Mouse (Mus musculus): Measurements from ENCODE around the gene Bcl9. TPM values are rescaled to one million over a fixed set of nuclear protein-coding genes. Genes with fewer than 3 reads are reported as not detected.
A peak's percentile ranks its signal among the peaks of the same experiment; 100 is the strongest.

The Bcl9 gene
- total and polyA plus RNA-seq, 3 experiments = 14.3 to 22.4 (median 15.3) TPM

DNA sequence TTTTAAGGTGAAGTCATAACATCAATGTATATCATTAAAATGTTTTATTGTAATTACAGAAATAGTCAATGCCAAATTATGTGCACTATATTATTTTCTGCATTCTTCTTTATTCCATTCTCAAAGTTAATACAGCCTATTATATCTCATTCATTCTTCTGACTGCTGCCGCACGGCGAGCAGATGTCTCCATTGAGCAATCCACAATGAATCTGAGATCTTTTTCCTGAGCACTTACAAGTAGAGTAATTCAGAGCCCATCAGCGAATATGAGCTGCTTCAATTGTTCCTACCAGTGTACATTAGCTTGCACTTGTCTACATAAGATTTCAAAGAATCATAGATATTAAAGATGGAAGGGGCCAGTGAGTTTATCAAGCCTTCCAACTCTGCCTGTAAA, 12.8 kb downstream of the Bcl9 start:
- H3K4me1 ChIP-seq (ENCODE audit: control insufficient read depth, insufficient read depth, low read length) = peaks cover 2% of the 10 kb centered on the region
- no peak overlapping the region for H3K9ac ChIP-seq (ENCODE audit: low read depth, low read length)
- no peak overlapping the region for H3K27ac ChIP-seq
- H3K4me3 ChIP-seq = no peak overlapping the region
- DNase-seq = no peak
- no peaks in the 10 kb centered on the region for H3K79me2 ChIP-seq (replicated peaks; ENCODE audit: control insufficient read depth, insufficient read depth, low read length)
- intact Hi-C loops (cut with DNase I) = no loop called here
- peaks cover 9% of the 10 kb centered on the region for H3K36me3 ChIP-seq (ENCODE audit: control insufficient read depth, insufficient read depth, low read length)
- no peaks in the 10 kb centered on the region for H3K27me3 ChIP-seq (ENCODE audit: control insufficient read depth, insufficient read depth, low read length)
- no peak for TF ChIP-seq POLR2A (IDR thresholded peaks at IDR 0.05; ENCODE audit: insufficient read depth, low read depth, low read length)
- TF ChIP-seq EP300 (IDR thresholded peaks at IDR 0.05; ENCODE audit: insufficient read depth, low read depth, low read length) = no peak
- no peak for TF ChIP-seq CTCF (IDR thresholded peaks at IDR 0.05)
- WGBS = 96% methylated on average over 4 of the region's 4 CpGs

DNA sequence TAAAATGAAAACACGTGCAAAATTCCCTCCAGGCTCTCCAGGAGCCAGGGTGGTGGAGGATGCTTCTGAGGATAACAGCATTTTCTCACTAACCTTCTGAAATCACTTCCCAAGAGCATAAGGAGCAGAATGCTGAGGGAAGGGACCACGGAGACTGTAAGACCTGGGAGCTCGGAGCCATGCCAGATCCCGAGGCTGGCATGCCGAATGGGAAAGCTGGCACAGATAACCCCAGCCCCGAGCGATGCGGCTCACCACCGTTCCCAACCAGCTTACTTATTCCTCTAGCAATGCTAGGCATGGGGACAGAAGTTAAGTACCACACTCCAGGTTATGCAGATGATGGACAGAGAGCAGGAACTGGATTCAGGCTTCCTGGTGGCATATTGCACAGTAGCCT, 13.7 kb downstream of the Bcl9 start:
- no peak for TF ChIP-seq POLR2A (IDR thresholded peaks at IDR 0.05; ENCODE audit: insufficient read depth, low read depth, low read length)
- TF ChIP-seq CTCF (IDR thresholded peaks at IDR 0.05) = no peak
- TF ChIP-seq EP300 (IDR thresholded peaks at IDR 0.05; ENCODE audit: insufficient read depth, low read depth, low read length) = no peak
- Histone ChIP-seq H3K4me3 (no peak overlapping the region), H3K36me3 (ENCODE audit: control insufficient read depth, insufficient read depth, low read length) (peaks cover 8% of the 10 kb centered on the region), H3K27ac (no peak overlapping the region), H3K79me2 (replicated peaks; ENCODE audit: control insufficient read depth, insufficient read depth, low read length) (no peaks in the 10 kb centered on the region), H3K4me1 (ENCODE audit: control insufficient read depth, insufficient read depth, low read length) (no peaks in the 10 kb centered on the region; the same call in none of the 2 replicates), H3K27me3 (ENCODE audit: control insufficient read depth, insufficient read depth, low read length) (no peaks in the 10 kb centered on the region), H3K9ac (ENCODE audit: low read depth, low read length) (no peak overlapping the region)
- DNase-seq = peak in 1 of 2 experiments; percentile 21
- WGBS = 57% methylated on average over 9 of the region's 9 CpGs
- intact Hi-C loops (cut with DNase I) = no loop called here

DNA sequence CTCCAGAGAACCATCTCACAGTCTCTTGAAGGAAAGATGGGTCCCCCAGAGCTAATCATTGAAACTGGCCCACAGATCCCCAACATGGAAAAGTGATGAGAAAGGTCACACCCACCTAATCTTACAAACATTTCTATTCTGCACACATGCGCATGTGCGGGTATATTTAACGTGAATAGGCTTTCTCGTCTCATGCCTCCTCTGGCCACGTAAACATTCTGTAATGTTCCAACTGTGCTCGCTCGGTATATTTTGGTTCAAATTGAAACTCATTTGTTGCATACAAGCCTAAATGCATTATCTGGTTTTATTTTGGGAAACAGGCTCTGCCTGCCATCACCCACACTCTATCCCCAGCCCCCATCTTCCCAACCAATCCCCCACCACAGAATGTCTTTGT, 16.3 kb downstream of the Bcl9 start:
- no peaks in the 10 kb centered on the region for H3K79me2 ChIP-seq (replicated peaks; ENCODE audit: control insufficient read depth, insufficient read depth, low read length)
- H3K27me3 ChIP-seq (ENCODE audit: control insufficient read depth, insufficient read depth, low read length) = no peaks in the 10 kb centered on the region
- no peak overlapping the region for H3K4me3 ChIP-seq
- no peak for TF ChIP-seq POLR2A (IDR thresholded peaks at IDR 0.05; ENCODE audit: insufficient read depth, low read depth, low read length)
- TF ChIP-seq CTCF (IDR thresholded peaks at IDR 0.05) = no peak
- no peak for TF ChIP-seq EP300 (IDR thresholded peaks at IDR 0.05; ENCODE audit: insufficient read depth, low read depth, low read length)
- H3K27ac ChIP-seq = peak overlapping the region; percentile 26
- DNase-seq = no peak
- H3K4me1 ChIP-seq (ENCODE audit: control insufficient read depth, insufficient read depth, low read length) = no peaks in the 10 kb centered on the region; the same call in 1 of the 2 replicates
- H3K36me3 ChIP-seq (ENCODE audit: control insufficient read depth, insufficient read depth, low read length) = 0 out of 2 replicates have a peak, but pooled peaks cover 2% of the 10 kb centered on the region
- intact Hi-C loops (cut with DNase I) = no loop called here
- H3K9ac ChIP-seq (ENCODE audit: low read depth, low read length) = no peak overlapping the region
- 74% methylated on average over 7 of the region's 7 CpGs for WGBS

DNA sequence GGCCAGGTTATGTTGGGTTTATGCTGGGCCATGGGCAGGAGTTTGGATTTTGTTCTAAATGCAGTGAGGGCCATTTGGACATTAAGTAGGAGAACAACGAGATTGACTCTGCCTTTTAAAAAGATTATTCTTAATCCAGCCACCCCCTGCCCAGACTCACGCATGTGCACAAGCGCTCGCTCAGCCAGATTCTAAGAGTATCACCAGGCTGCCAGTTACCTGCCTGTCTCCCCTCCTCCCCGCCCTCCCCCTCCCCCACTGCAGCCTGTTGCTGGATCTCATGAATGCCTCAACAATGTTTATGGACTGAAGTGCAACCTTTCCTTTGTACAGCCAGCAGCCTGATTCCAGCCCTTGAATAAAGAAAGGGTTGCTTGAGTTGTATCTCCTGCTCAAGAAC, 22.0 kb downstream of the Bcl9 start:
- DNase-seq = no peak
- Histone ChIP-seq H3K4me1 (ENCODE audit: control insufficient read depth, insufficient read depth, low read length) (no peaks in the 10 kb centered on the region), H3K4me3 (no peak overlapping the region), H3K79me2 (replicated peaks; ENCODE audit: control insufficient read depth, insufficient read depth, low read length) (no peaks in the 10 kb centered on the region), H3K9ac (ENCODE audit: low read depth, low read length) (no peak overlapping the region), H3K27ac (peak overlapping the region; percentile 57), H3K27me3 (ENCODE audit: control insufficient read depth, insufficient read depth, low read length) (no peaks in the 10 kb centered on the region), H3K36me3 (ENCODE audit: control insufficient read depth, insufficient read depth, low read length) (no peaks in the 10 kb centered on the region)
- 83% methylated on average over 5 of the region's 5 CpGs for WGBS
- no peak for TF ChIP-seq POLR2A (IDR thresholded peaks at IDR 0.05; ENCODE audit: insufficient read depth, low read depth, low read length)
- intact Hi-C loops (cut with DNase I) = no loop called here

DNA sequence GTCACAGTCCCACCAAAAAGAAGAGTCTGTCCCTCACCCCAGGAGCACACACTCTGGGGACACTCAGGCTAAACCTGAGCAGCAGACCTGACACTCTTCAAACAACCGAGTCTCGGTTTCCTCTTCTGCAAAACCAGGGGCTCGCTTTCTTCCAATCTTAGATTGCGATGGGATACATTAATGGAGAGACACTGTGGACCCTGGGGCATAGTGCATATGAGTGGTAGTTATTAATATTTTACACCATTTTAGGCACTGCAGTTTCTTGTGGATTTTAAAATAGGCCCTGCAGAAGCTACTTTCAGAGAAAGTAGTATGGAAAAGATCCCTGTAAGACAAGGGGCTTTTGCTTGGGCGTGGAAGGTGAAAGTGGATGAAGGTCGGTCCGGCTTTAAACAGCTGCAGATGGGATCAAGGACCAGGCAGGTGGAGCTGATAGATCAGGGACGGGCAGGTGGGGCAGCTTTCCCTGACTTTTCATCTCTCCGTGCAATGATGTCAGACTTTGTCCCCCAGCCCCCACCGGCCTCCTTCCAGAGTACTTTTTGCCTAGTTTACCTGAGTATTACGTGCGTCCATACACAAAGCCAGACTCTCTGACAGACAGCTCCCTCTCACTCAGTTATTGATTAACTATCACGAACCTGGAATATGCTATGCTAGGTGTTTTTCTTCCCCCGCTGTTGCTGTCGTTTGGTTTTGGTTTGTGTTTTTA, 23.0 kb downstream of the Bcl9 start:
- TF ChIP-seq EP300 (IDR thresholded peaks at IDR 0.05; ENCODE audit: insufficient read depth, low read depth, low read length) = no peak
- TF ChIP-seq POLR2A (IDR thresholded peaks at IDR 0.05; ENCODE audit: insufficient read depth, low read depth, low read length) = no peak
- no peak for TF ChIP-seq CTCF (IDR thresholded peaks at IDR 0.05)
- H3K79me2 ChIP-seq (replicated peaks; ENCODE audit: control insufficient read depth, insufficient read depth, low read length) = no peaks in the 10 kb centered on the region
- H3K36me3 ChIP-seq (ENCODE audit: control insufficient read depth, insufficient read depth, low read length) = no peaks in the 10 kb centered on the region
- no peak overlapping the region for H3K9ac ChIP-seq (ENCODE audit: low read depth, low read length)
- no peak overlapping the region for H3K27ac ChIP-seq
- no peak for DNase-seq
- no peaks in the 10 kb centered on the region for H3K27me3 ChIP-seq (ENCODE audit: control insufficient read depth, insufficient read depth, low read length)
- H3K4me3 ChIP-seq = no peak overlapping the region
- intact Hi-C loops (cut with DNase I) = no loop called here
- no peaks in the 10 kb centered on the region for H3K4me1 ChIP-seq (ENCODE audit: control insufficient read depth, insufficient read depth, low read length)
- WGBS = 95% methylated on average over 15 of the region's 15 CpGs

DNA sequence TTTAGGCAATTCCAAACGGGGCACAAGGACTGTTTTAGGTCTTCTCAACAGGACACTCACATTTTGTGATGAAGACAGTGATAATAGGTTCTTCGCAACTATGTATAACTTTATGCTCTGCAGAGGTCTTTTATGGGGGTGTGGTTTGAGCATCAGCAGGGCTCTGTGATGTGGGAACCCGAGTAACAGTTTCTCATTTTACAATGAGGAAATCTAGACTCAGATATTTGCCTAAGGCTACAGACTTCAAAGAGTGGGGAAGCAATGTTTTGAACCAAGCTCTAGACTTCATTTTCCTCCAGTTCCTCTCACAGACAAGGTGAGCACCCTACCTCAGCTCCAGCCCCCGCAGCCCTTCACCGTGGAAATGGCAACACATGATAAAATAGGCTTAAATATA, 23.8 kb downstream of the Bcl9 start:
- intact Hi-C loops (cut with DNase I) = no loop called here
- Histone ChIP-seq H3K4me1 (ENCODE audit: control insufficient read depth, insufficient read depth, low read length) (no peaks in the 10 kb centered on the region), H3K36me3 (ENCODE audit: control insufficient read depth, insufficient read depth, low read length) (no peaks in the 10 kb centered on the region), H3K79me2 (replicated peaks; ENCODE audit: control insufficient read depth, insufficient read depth, low read length) (no peaks in the 10 kb centered on the region; the same call in 1 of the 2 replicates), H3K9ac (ENCODE audit: low read depth, low read length) (no peak overlapping the region), H3K4me3 (no peak overlapping the region), H3K27ac (no peak overlapping the region), H3K27me3 (ENCODE audit: control insufficient read depth, insufficient read depth, low read length) (no peaks in the 10 kb centered on the region)
- TF ChIP-seq EP300 (IDR thresholded peaks at IDR 0.05; ENCODE audit: insufficient read depth, low read depth, low read length) (no peak), CTCF (IDR thresholded peaks at IDR 0.05) (no peak), POLR2A (IDR thresholded peaks at IDR 0.05; ENCODE audit: insufficient read depth, low read depth, low read length) (no peak)
- DNase-seq = no peak
- WGBS = 86% methylated on average over 5 of the region's 5 CpGs

All from heart, adult 2 months (tissue).